Mouse (Mus musculus) liver, embryonic 14.5 days (tissue): ENCODE data around the gene Itga1. TPM values are rescaled to one million over a fixed set of nuclear protein-coding genes. Genes with fewer than 3 reads are reported as not detected.
A peak's percentile ranks its signal among the peaks of the same experiment; 100 is the strongest.

Experiments used
- ATAC-seq: fragments of 200-750 bp; cut with Nextera tagmentation; 2 replicates; pipeline ENCODE4 v1.8.0; 2017; ENCODE audit warnings: moderate number of reproducible peaks, mild to moderate bottlenecking, moderate library complexity; ENCODE audit not compliant: insufficient read depth
- DNase-seq, 3 experiments: peaks; one replicate each; pipeline ENCODE4 v3.0.0-alpha.2; 2012 to 2013; ENCODE audit warnings: low read depth in 3 of 3, low spot score in 3 of 3
- H3K27ac ChIP-seq: fragments of 300-500 bp; sonication (generic); 2 replicates; pipeline ENCODE4 v1.5.1; 2014; ENCODE audit warnings: moderate library complexity, mild to moderate bottlenecking, control low read depth, inconsistent platforms
- H3K27me3 ChIP-seq: fragments of 300-500 bp; sonication (generic); 2 replicates; pipeline ENCODE4 v1.6.1; 2014; ENCODE audit warnings: mild to moderate bottlenecking, low read length, moderate library complexity; ENCODE audit not compliant: control insufficient read depth, insufficient read depth
- H3K36me3 ChIP-seq: fragments of 300-500 bp; sonication (generic); replicated peaks from 2 replicates; pipeline ENCODE4 v1.6.1; 2014; ENCODE audit warnings: low read depth; ENCODE audit not compliant: control insufficient read depth, insufficient read depth
- H3K4me1 ChIP-seq, 2 experiments: fragments of 200-500 bp in 1 of 2; fragments of 300-500 bp in 1 of 2; sonication (generic) in 1 of 2; replicated peaks; 2 replicates each; pipeline ENCODE4 v1.6.1; 2012 to 2014; ENCODE audit warnings: antibody characterized with exemption in 1 of 2, inconsistent platforms in 1 of 2, low read length in 1 of 2; ENCODE audit not compliant: control insufficient read depth in 2 of 2, insufficient read depth in 2 of 2
- H3K4me2 ChIP-seq: fragments of 300-500 bp; sonication (generic); 2 replicates; pipeline ENCODE4 v1.6.1; 2014; ENCODE audit warnings: low read depth, mild to moderate bottlenecking, control low read depth, moderate library complexity
- H3K4me3 ChIP-seq, 2 experiments: fragments of 200-500 bp in 1 of 2; fragments of 300-500 bp in 1 of 2; sonication (generic) in 1 of 2; 2 replicates each; pipeline ENCODE4 v1.5.1; 2012 to 2014; ENCODE audit warnings: low read depth in 2 of 2, low read length in 2 of 2, mild to moderate bottlenecking in 2 of 2, control low read depth in 1 of 2, inconsistent platforms in 1 of 2, moderate library complexity in 1 of 2; ENCODE audit not compliant: insufficient read depth in 1 of 2
- H3K9ac ChIP-seq: fragments of 300-500 bp; sonication (generic); replicated peaks from 2 replicates; pipeline ENCODE4 v1.6.1; 2014; ENCODE audit warnings: mild to moderate bottlenecking, control low read depth, moderate library complexity
- H3K9me3 ChIP-seq: fragments of 300-500 bp; sonication (generic); 2 replicates; pipeline ENCODE4 v1.6.1; 2016; ENCODE audit warnings: low read length, mixed read lengths; ENCODE audit not compliant: control insufficient read depth
- CTCF ChIP-seq: IDR thresholded peaks from 2 replicates; pipeline ENCODE4 v1.5.1; 2016; ENCODE audit warnings: antibody characterized with exemption, low read depth, control low read depth
- EP300 ChIP-seq: IDR thresholded peaks from 2 replicates; pipeline ENCODE4 v1.6.1; 2016; ENCODE audit warnings: antibody characterized with exemption, low read depth
- WGBS: fragments of 180-500 bp; shearing (Covaris S2); extraction: QIAGEN DNeasy Blood & Tissue Kit; methylation state at CpG from one replicate; pipeline ENCODE4 v1.1.7; 2014; ENCODE audit not compliant: insufficient replicate concordance; 5-methylcytosine and 5-hydroxymethylcytosine counted together
- polyA plus RNA-seq, 2 experiments: library from polyadenylated mRNA; depleted of rRNA in 1 of 2; stranded (reverse) in 1 of 2; unstranded in 1 of 2; fragments of >200 nt; fragmentation: Nextera tagmentation in 1 of 2; extraction: Ambion mirVana in 1 of 2; gene quantifications; 2 replicates each; pipeline versions ENCODE4 v1.2.1 to v1.2.3; 2012 to 2014

The Itga1 gene
- polyA plus RNA-seq, 2 experiments, result 0.94 to 2.8 TPM

GRCm38 (mm10) chr13:115102754-115103153 lies 990 bp upstream of the Itga1 start:
- Histone ChIP-seq H3K4me2 (no peak overlapping the region), H3K27ac (no peak overlapping the region), H3K9me3 (no peaks in the 10 kb centered on the region), H3K9ac (no peak overlapping the region), H3K4me3 (no peak overlapping the region), H3K27me3 (peaks cover 22% of the 10 kb centered on the region), H3K36me3 (no peaks in the 10 kb centered on the region), H3K4me1 (no peaks in the 10 kb centered on the region)
- 75% methylated on average over 2 of the region's 2 CpGs for WGBS
- no peak for TF ChIP-seq EP300
- no peak for TF ChIP-seq CTCF
- ATAC-seq (no peak), DNase-seq (no peak)

GRCm38 (mm10) chr13:115100381-115101177 lies 1.2 kb downstream of the Itga1 start:
- peak overlapping the region; percentile 54 to 67 for H3K4me3 ChIP-seq
- H3K4me2 ChIP-seq, result peak overlapping the region; percentile 57
- H3K27ac ChIP-seq, result no peak overlapping the region
- peaks cover 0 to 2% of the 10 kb centered on the region in 2 experiments; a peak in 2 of 4 replicates for H3K4me1 ChIP-seq
- ATAC-seq (no peak), DNase-seq (no peak)
- H3K36me3 ChIP-seq, result no peaks in the 10 kb centered on the region
- no peaks in the 10 kb centered on the region for H3K9me3 ChIP-seq
- TF ChIP-seq EP300 (no peak), CTCF (no peak)
- peaks cover 22% of the 10 kb centered on the region for H3K27me3 ChIP-seq
- peak overlapping the region; percentile 18; the same call in 1 of the 2 replicates for H3K9ac ChIP-seq
- WGBS, result 44% methylated on average over 11 of the region's 11 CpGs

DNA sequence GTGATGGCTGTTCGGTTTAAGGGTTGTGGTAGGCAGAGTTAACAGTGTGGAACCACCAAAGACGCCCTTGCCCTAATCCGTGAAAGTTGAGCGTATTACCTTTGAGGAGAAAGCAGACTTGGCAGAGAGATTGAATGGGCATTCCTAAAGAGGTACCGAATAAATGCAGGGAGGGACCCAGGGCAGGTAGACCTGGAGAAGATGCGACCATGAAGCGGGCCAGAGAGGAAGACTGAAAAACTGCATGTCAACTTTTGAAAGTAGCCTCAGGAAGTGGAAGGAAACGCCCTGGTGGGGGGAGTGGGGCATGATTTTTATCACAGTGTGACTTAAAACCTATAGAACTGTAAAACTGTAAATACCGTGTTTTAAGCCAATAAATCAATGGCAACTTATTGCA lies 2.4 kb downstream of the Itga1 start:
- no peaks in the 10 kb centered on the region for H3K9me3 ChIP-seq
- H3K36me3 ChIP-seq, result no peaks in the 10 kb centered on the region
- no peak overlapping the region for H3K4me2 ChIP-seq
- ATAC-seq (no peak), DNase-seq (no peak)
- WGBS, result 57% methylated on average over 9 of the region's 9 CpGs
- peaks cover 22% of the 10 kb centered on the region for H3K27me3 ChIP-seq
- no peak overlapping the region for H3K9ac ChIP-seq
- H3K27ac ChIP-seq, result no peak overlapping the region
- TF ChIP-seq CTCF (no peak), EP300 (no peak)
- no peak overlapping the region for H3K4me3 ChIP-seq
- peaks cover 0 to 2% of the 10 kb centered on the region in 2 experiments; a peak in 2 of 4 replicates for H3K4me1 ChIP-seq

GRCm38 (mm10) chr13:115098227-115098626 lies 3.5 kb downstream of the Itga1 start:
- Histone ChIP-seq H3K9ac (no peak overlapping the region), H3K36me3 (no peaks in the 10 kb centered on the region), H3K27ac (no peak overlapping the region), H3K4me3 (no peak overlapping the region), H3K27me3 (peaks cover 22% of the 10 kb centered on the region), H3K4me1 (peaks cover 0 to 2% of the 10 kb centered on the region in 2 experiments; a peak in 2 of 4 replicates), H3K4me2 (no peak overlapping the region), H3K9me3 (no peaks in the 10 kb centered on the region)
- no peak for TF ChIP-seq CTCF
- no peak for TF ChIP-seq EP300
- DNase-seq, result no peak
- 61% methylated on average over 3 of the region's 3 CpGs for WGBS
- ATAC-seq, result no peak

GRCm38 (mm10) chr13:115096965-115097364 lies 4.8 kb downstream of the Itga1 start:
- no peak overlapping the region for H3K27ac ChIP-seq
- H3K4me2 ChIP-seq, result no peak overlapping the region
- TF ChIP-seq CTCF (no peak), EP300 (no peak)
- peaks cover 1 to 2% of the 10 kb centered on the region in 2 experiments for H3K4me1 ChIP-seq
- H3K9ac ChIP-seq, result no peak overlapping the region
- H3K27me3 ChIP-seq, result peaks cover 19% of the 10 kb centered on the region
- WGBS, result 55% methylated on average over 5 of the region's 5 CpGs
- DNase-seq (no peak), ATAC-seq (no peak)
- H3K36me3 ChIP-seq, result no peaks in the 10 kb centered on the region
- no peaks in the 10 kb centered on the region for H3K9me3 ChIP-seq
- H3K4me3 ChIP-seq, result no peak overlapping the region
